In the genomic region with DNA sequence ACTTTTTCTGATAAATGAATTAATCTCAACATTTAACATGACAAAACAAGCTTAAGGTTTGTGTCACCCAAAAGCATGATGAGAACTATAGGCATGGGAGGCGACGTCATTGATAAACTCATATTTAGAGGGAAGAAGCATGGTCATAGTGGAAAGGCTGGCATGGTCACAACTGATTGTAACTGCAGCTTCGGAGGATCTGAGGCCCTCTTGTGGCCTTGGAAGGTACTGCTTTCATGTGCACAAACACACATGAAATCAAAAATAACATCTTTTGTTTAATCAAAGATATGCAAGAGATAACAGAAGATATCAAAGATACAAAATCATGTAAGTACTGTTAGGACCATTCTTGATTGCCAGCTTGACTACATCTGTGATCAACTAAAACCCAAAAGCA, we compare ENCODE assay signal across 11 mouse cellular contexts.
DNase-seq lines count a peak whose midpoint lies in the region; TF ChIP-seq lines count a peak whose summit lies in the region.
"Had no signal": no experiment of that assay in that cellular context is flagged by ENCODE, and none has a peak within 500 bp of the region (broad histone marks: within the 10 kb centered on the region; RNA-seq: fewer than 3 reads in every experiment).

No protein-coding gene starts in this region.

- H3K4me1 ChIP-seq in bone marrow, adult 2 months (ENCODE audit: control insufficient read depth, insufficient read depth, low read length), result no peaks in the 10 kb centered on the region
- H3K4me1 ChIP-seq: embryonic facial prominence, embryonic 12.5 days had no signal

- peak; percentile 36; the same call in 1 of the 2 replicates for TF ChIP-seq CTCF in bone marrow, adult 2 months (IDR thresholded peaks at IDR 0.05; ENCODE audit: control insufficient read depth, insufficient read depth, low read length)

- peak; percentile 29 for DNase-seq in embryo, embryonic 10 days (ENCODE audit: low spot score)
- no peak for DNase-seq in embryo, embryonic 9.5 days (ENCODE audit: extremely low spot score)
- DNase-seq in layer of hippocampus, postnatal 10 days (ENCODE audit: low spot score in 2 of 2), result peak; percentile 21 to 28
- no peak for DNase-seq in layer of hippocampus, postnatal 25 days (ENCODE audit: extremely low spot score in 1 of 2, low spot score in 1 of 2)
- peak; percentile 39 for DNase-seq in A20 (ENCODE audit: low read depth, low spot score)
- no peak for DNase-seq in c-Kit-positive CD71-positive TER-119-positive erythroid progenitor cells, embryonic 14.5 days (ENCODE audit: low spot score)
- DNase-seq in gastrocnemius, adult 8-10 months (ENCODE audit: low spot score in 2 of 2), result no peak
- DNase-seq: gastrocnemius, postnatal 36 days had no signal

- no peak overlapping the region for H3K27ac ChIP-seq in bone marrow, adult 2 months (ENCODE audit: control insufficient read depth, insufficient read depth, low read depth, low read length, poor library complexity)
- H3K27ac ChIP-seq: embryonic facial prominence, embryonic 12.5 days; neural tube, embryonic 13.5 days had no signal

- TF ChIP-seq POLR2A in bone marrow, adult 2 months (IDR thresholded peaks at IDR 0.05; ENCODE audit: borderline replicate concordance, control insufficient read depth, low read depth, low read length), result no peak

- H3K4me3 ChIP-seq in bone marrow, adult 2 months (replicated peaks; ENCODE audit: control insufficient read depth, low read depth, low read length), result no peak overlapping the region
- H3K4me3 ChIP-seq: embryonic facial prominence, embryonic 12.5 days; neural tube, embryonic 13.5 days had no signal

- 77% methylated on average over 3 of the region's 3 CpGs for WGBS in bone marrow, adult 2 months

Comparison
In these comparisons a context has a peak if more than half of its experiments do, and no peak if none do; other contexts are left out.
1. DNase-seq: peak in embryo, embryonic 10 days (single experiment), layer of hippocampus, postnatal 10 days (2 of 2) and A20 (single experiment); none in embryo, embryonic 9.5 days (single experiment), layer of hippocampus, postnatal 25 days (0 of 2), c-Kit-positive CD71-positive TER-119-positive erythroid progenitor cells, embryonic 14.5 days (single experiment) and gastrocnemius, adult 8-10 months (0 of 2).